Mouse (Mus musculus) limb, embryonic 11.5 days (tissue): ENCODE data around the gene Mark3. TPM values are rescaled to one million over a fixed set of nuclear protein-coding genes. Genes with fewer than 3 reads are reported as not detected.

ENCODE experiments used
- ATAC-seq: fragments of 200-750 bp; cut with Nextera tagmentation; 2 replicates; pipeline ENCODE4 v1.8.0; 2017; ENCODE audit warnings: low read depth; ENCODE audit not compliant: insufficient number of reproducible peaks, low FRiP score, low TSS enrichment
- DNase-seq: peaks from one replicate; pipeline ENCODE4 v3.0.0-alpha.2; 2015; ENCODE audit warnings: low spot score
- H3K27ac ChIP-seq: fragments of 300-500 bp; sonication (generic); replicated peaks from 2 replicates; pipeline ENCODE4 v1.5.1; 2014; ENCODE audit warnings: low read depth, mild to moderate bottlenecking, low read length
- H3K27me3 ChIP-seq: fragments of 300-500 bp; sonication (generic); 2 replicates; pipeline ENCODE4 v1.6.1; 2014; ENCODE audit warnings: mild to moderate bottlenecking, low read length, mixed read lengths; ENCODE audit not compliant: control insufficient read depth, insufficient read depth
- H3K36me3 ChIP-seq: fragments of 300-500 bp; sonication (generic); 2 replicates; pipeline ENCODE4 v1.6.1; 2014; ENCODE audit warnings: mild to moderate bottlenecking, low read length, moderate library complexity, mixed read lengths; ENCODE audit not compliant: control insufficient read depth, insufficient read depth
- H3K4me1 ChIP-seq: fragments of 300-500 bp; sonication (generic); 2 replicates; pipeline ENCODE4 v1.6.1; 2014; ENCODE audit warnings: low read length, mixed read lengths; ENCODE audit not compliant: control insufficient read depth, insufficient read depth
- H3K4me2 ChIP-seq: fragments of 300-500 bp; sonication (generic); 2 replicates; pipeline ENCODE4 v1.6.1; 2014; ENCODE audit warnings: low read depth, mild to moderate bottlenecking, moderate library complexity; ENCODE audit not compliant: severe bottlenecking
- H3K4me3 ChIP-seq: fragments of 300-500 bp; sonication (generic); 2 replicates; pipeline ENCODE4 v1.5.1; 2014; ENCODE audit warnings: low read depth, low read length
- H3K9ac ChIP-seq: fragments of 300-500 bp; sonication (generic); 2 replicates; pipeline ENCODE4 v1.6.1; 2014; ENCODE audit warnings: mild to moderate bottlenecking, low read length
- H3K9me3 ChIP-seq: fragments of 300-500 bp; sonication (generic); 2 replicates; pipeline ENCODE4 v1.6.1; 2016; ENCODE audit warnings: low read length; ENCODE audit not compliant: control insufficient read depth
- WGBS: fragments of 180-500 bp; shearing (Covaris S2); extraction: QIAGEN DNeasy Blood & Tissue Kit; methylation state at CpG from one replicate; pipeline ENCODE4 v1.1.7; 2014; 5-methylcytosine and 5-hydroxymethylcytosine counted together
- polyA plus RNA-seq: library from polyadenylated mRNA; unstranded; fragments of >200 nt; fragmentation: Nextera tagmentation; extraction: Ambion mirVana; gene quantifications from 2 replicates; pipeline ENCODE4 v1.2.1, GENCODE M21; 2014

The Mark3 gene
- polyA plus RNA-seq, 1 experiment from 2014 or later, result 65.4 TPM

- H3K4me2 ChIP-seq, result no peak overlapping the region
- peaks cover 11% of the 10 kb centered on the region; the same call in 1 of the 2 replicates for H3K36me3 ChIP-seq
- DNase-seq (no peak), ATAC-seq (no peak)
- no peaks in the 10 kb centered on the region for H3K9me3 ChIP-seq
- H3K9ac ChIP-seq, result no peak overlapping the region
- no peak overlapping the region for H3K4me3 ChIP-seq
- H3K27ac ChIP-seq, result no peak overlapping the region
- no peaks in the 10 kb centered on the region for H3K27me3 ChIP-seq
- 92% methylated on average over 5 of the region's 5 CpGs for WGBS
- no peaks in the 10 kb centered on the region for H3K4me1 ChIP-seq
These were observed 40.3 kb downstream of the Mark3 start for GRCm38 (mm10) chr12:111614475-111615141.

DNA sequence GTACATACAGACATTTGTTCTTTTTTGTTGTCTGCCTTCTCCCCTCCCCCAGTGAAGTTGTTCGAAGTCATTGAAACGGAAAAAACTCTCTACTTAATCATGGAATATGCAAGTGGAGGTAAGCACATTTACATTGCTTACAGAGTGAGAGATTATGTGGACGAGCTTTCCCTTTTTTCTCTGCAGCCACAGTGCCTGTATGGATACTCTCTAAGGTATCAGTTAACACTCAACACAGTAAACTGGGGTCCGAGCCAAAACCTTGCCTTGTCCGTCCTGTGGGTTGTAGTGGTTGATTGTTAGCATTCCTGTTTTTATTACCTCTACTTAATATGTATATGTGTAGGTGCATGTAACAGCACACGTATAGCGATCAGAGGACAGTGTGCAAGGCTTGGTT is 43.9 kb downstream of the Mark3 start:
- WGBS, result 93% methylated on average over 7 of the region's 7 CpGs
- DNase-seq, result no peak

DNA sequence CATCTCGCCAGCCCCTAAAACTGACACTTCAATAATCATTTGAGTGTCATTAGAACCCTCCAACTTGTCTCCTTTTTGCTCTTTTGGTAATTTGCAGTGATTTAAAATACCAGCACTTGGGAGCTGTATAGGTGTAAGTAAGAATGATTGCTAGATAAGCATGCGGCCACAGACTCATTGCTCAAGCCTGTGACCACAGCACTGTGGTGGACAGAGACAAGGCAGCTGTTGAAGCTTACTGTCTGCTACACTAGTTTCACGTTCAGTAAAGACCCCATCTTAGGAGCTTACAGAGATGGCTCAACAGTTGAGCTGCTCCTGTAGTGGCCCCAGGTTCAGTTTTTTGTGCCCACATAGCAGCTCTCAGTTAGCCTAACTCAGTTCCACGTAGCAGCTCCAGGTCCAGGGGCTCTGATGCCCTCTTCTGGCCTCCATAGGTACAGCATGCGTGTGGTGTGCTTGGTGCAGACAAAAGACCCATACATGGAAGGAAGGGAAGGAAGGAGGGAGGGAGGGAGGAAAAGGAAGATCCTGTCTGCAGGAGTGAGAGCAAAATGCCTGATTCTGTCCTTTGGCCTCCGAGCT is 73.8 kb downstream of the Mark3 start:
- no peaks in the 10 kb centered on the region for H3K4me1 ChIP-seq
- H3K4me3 ChIP-seq, result no peak overlapping the region
- no peaks in the 10 kb centered on the region for H3K9me3 ChIP-seq
- no peak for ATAC-seq
- no peak overlapping the region for H3K4me2 ChIP-seq
- H3K36me3 ChIP-seq, result peaks cover 20% of the 10 kb centered on the region
- DNase-seq, result peak; percentile 81
- H3K27me3 ChIP-seq, result no peaks in the 10 kb centered on the region
- 60% methylated on average over 6 of the region's 6 CpGs for WGBS
- H3K9ac ChIP-seq, result no peak overlapping the region
- no peak overlapping the region for H3K27ac ChIP-seq

More for the DNA sequence above, 43.9 kb downstream of the Mark3 start:
- no peaks in the 10 kb centered on the region for H3K4me1 ChIP-seq
- no peak overlapping the region for H3K4me2 ChIP-seq
- ATAC-seq, result no peak
- no peaks in the 10 kb centered on the region for H3K27me3 ChIP-seq
- peaks cover 8% of the 10 kb centered on the region; the same call in 1 of the 2 replicates for H3K36me3 ChIP-seq
- H3K9ac ChIP-seq, result no peak overlapping the region
- H3K9me3 ChIP-seq, result no peaks in the 10 kb centered on the region
- H3K4me3 ChIP-seq, result no peak overlapping the region
- H3K27ac ChIP-seq, result no peak overlapping the region

GRCm38 (mm10) chr12:111652953-111653352 is 78.6 kb downstream of the Mark3 start:
- 93% methylated on average over 3 of the region's 3 CpGs for WGBS
- ATAC-seq (no peak), DNase-seq (no peak)
- Histone ChIP-seq H3K4me3 (no peak overlapping the region), H3K9me3 (no peaks in the 10 kb centered on the region), H3K27me3 (no peaks in the 10 kb centered on the region), H3K4me2 (no peak overlapping the region), H3K9ac (no peak overlapping the region), H3K27ac (no peak overlapping the region), H3K36me3 (peaks cover 32% of the 10 kb centered on the region), H3K4me1 (no peaks in the 10 kb centered on the region)

GRCm38 (mm10) chr12:111653434-111653833 is 79.1 kb downstream of the Mark3 start:
- Histone ChIP-seq H3K36me3 (peaks cover 30% of the 10 kb centered on the region), H3K4me2 (no peak overlapping the region), H3K27me3 (no peaks in the 10 kb centered on the region), H3K9me3 (no peaks in the 10 kb centered on the region), H3K4me3 (no peak overlapping the region), H3K27ac (no peak overlapping the region), H3K4me1 (no peaks in the 10 kb centered on the region), H3K9ac (no peak overlapping the region)
- ATAC-seq, result no peak
- WGBS, result 41% methylated on average over 3 of the region's 3 CpGs
- peak; percentile 76 for DNase-seq

DNA sequence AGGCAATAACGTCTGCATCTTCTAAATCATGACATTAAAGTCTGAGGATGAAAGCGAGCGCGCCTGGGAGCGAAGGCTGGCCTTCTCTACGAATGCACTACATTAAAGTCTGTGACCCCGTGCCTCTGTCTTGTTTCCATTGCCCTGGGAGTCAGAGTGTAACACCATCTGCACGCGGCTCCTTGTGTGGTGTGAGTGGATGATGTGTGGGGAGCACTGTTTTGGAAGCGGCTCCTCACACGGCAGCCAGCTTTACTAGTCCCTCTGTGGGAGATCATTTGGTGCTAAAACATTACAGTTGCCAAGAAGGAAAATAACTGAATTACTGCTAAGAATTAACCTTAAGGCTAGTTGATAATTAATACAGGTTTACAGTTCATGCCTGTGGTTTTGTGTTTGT is 81.4 kb downstream of the Mark3 start:
- peaks cover 21% of the 10 kb centered on the region for H3K36me3 ChIP-seq
- no peak overlapping the region for H3K4me2 ChIP-seq
- H3K9me3 ChIP-seq, result no peaks in the 10 kb centered on the region
- H3K4me1 ChIP-seq, result no peaks in the 10 kb centered on the region
- no peaks in the 10 kb centered on the region for H3K27me3 ChIP-seq
- H3K9ac ChIP-seq, result no peak overlapping the region
- ATAC-seq (no peak), DNase-seq (no peak)
- no peak overlapping the region for H3K4me3 ChIP-seq
- 94% methylated on average over 11 of the region's 11 CpGs for WGBS
- H3K27ac ChIP-seq, result no peak overlapping the region

- no peaks in the 10 kb centered on the region for H3K9me3 ChIP-seq
These were observed 85.0 kb downstream of the Mark3 start for GRCm38 (mm10) chr12:111659331-111659730.

GRCm38 (mm10) chr12:111660628-111661027 is 86.3 kb downstream of the Mark3 start:
- Histone ChIP-seq H3K4me2 (no peak overlapping the region), H3K9ac (no peak overlapping the region), H3K4me1 (0 out of 2 replicates have a peak, but pooled peaks cover 4% of the 10 kb centered on the region), H3K36me3 (peaks cover 5% of the 10 kb centered on the region; the same call in 1 of the 2 replicates), H3K27ac (no peak overlapping the region), H3K9me3 (no peaks in the 10 kb centered on the region), H3K4me3 (no peak overlapping the region), H3K27me3 (no peaks in the 10 kb centered on the region)
- 97% methylated on average over 1 of the region's 1 CpGs for WGBS
- no peak for ATAC-seq
- DNase-seq, result no peak

More at GRCm38 (mm10) chr12:111659331-111659730, 85.0 kb downstream of the Mark3 start:
- DNase-seq (no peak), ATAC-seq (no peak)
- Histone ChIP-seq H3K4me2 (no peak overlapping the region), H3K27me3 (no peaks in the 10 kb centered on the region), H3K27ac (no peak overlapping the region), H3K4me3 (no peak overlapping the region), H3K9ac (no peak overlapping the region), H3K4me1 (0 out of 2 replicates have a peak, but pooled peaks cover 4% of the 10 kb centered on the region), H3K36me3 (peaks cover 14% of the 10 kb centered on the region)
- WGBS, result 94% methylated on average over 4 of the region's 4 CpGs
